Mouse (Mus musculus): ENCODE data around the gene Sema4a. TPM values are rescaled to one million over a fixed set of nuclear protein-coding genes. Genes with fewer than 3 reads are reported as not detected.

Gene Sema4a
- total RNA-seq, 2 experiments from 2014 or later: 1.2 to 1.8 TPM

- H3K27ac ChIP-seq: peak overlapping the region; percentile 99
- DNase-seq: no peak
- intact Hi-C loops (cut with DNase I): loop anchor here (2.0 kb wide), 1 partner anchor 16 kb away; no protein-coding TSS in a partner anchor
- peak overlapping the region; percentile 82 for H3K4me3 ChIP-seq
- no peak for TF ChIP-seq CTCF (IDR thresholded peaks at IDR 0.05)
Observed at GRCm38 (mm10) chr3:88410645-88411031, 50.3 kb downstream of the Sema4a start.

GRCm38 (mm10) chr3:88409741-88410644, 51.0 kb downstream of the Sema4a start, which contains the start of gene Pmf1:
Pmf1 (minus strand) TSS chr3:88410331.
- intact Hi-C loops (cut with DNase I): loop anchor here (2.0 to 5.0 kb wide), 2 partner anchors 17 to 117 kb away; no protein-coding TSS in a partner anchor
- Histone ChIP-seq H3K27ac (peak within 1 kb of the TSS; percentile 99), H3K4me3 (peak within 1 kb of the TSS; percentile 82)
- TF ChIP-seq CTCF (IDR thresholded peaks at IDR 0.05): no peak
- peak; percentile 97 for DNase-seq

GRCm38 (mm10) chr3:88408953-88409352, 52.0 kb downstream of the Sema4a start:
- no peak for DNase-seq
- intact Hi-C loops (cut with DNase I): loop anchor here (5.0 kb wide), 1 partner anchor 118 kb away; no protein-coding TSS in a partner anchor
- TF ChIP-seq CTCF (IDR thresholded peaks at IDR 0.05): no peak
- peak overlapping the region; percentile 82 for H3K4me3 ChIP-seq
- peak overlapping the region; percentile 99 for H3K27ac ChIP-seq

GRCm38 (mm10) chr3:88407529-88407928, 53.5 kb downstream of the Sema4a start:
- Histone ChIP-seq H3K4me3 (no peak overlapping the region), H3K27ac (peak overlapping the region; percentile 21; the same call in 1 of the 2 replicates)
- DNase-seq: no peak
- no peak for TF ChIP-seq CTCF (IDR thresholded peaks at IDR 0.05)
- intact Hi-C loops (cut with DNase I): loop anchor here (1.0 to 5.0 kb wide), 2 partner anchors 60 to 120 kb away; no protein-coding TSS in a partner anchor

- intact Hi-C loops (cut with DNase I): loop anchor here (1.0 to 5.0 kb wide), 2 partner anchors 60 to 120 kb away; no protein-coding TSS in a partner anchor
- H3K4me3 ChIP-seq: no peak overlapping the region
- DNase-seq: peak; percentile 64
- peak overlapping the region; percentile 21; the same call in 1 of the 2 replicates for H3K27ac ChIP-seq
- TF ChIP-seq CTCF (IDR thresholded peaks at IDR 0.05): peak; percentile 92
Observed at GRCm38 (mm10) chr3:88407090-88407489, 53.9 kb downstream of the Sema4a start.

GRCm38 (mm10) chr3:88403522-88404230, 57.3 kb downstream of the Sema4a start:
- H3K4me3 ChIP-seq: no peak overlapping the region
- intact Hi-C loops (cut with DNase I): no loop called here

GRCm38 (mm10) chr3:88398666-88399065, 62.3 kb downstream of the Sema4a start:
- no peak for TF ChIP-seq CTCF (IDR thresholded peaks at IDR 0.05)
- H3K4me3 ChIP-seq: no peak overlapping the region
- DNase-seq: no peak
- no peak overlapping the region for H3K27ac ChIP-seq
- intact Hi-C loops (cut with DNase I): no loop called here

More at GRCm38 (mm10) chr3:88403522-88404230, 57.3 kb downstream of the Sema4a start:
- no peak for DNase-seq
- no peak for TF ChIP-seq CTCF (IDR thresholded peaks at IDR 0.05)
- no peak overlapping the region for H3K27ac ChIP-seq

- DNase-seq: no peak
- intact Hi-C loops (cut with DNase I): no loop called here
- TF ChIP-seq CTCF (IDR thresholded peaks at IDR 0.05): no peak
- no peak overlapping the region for H3K27ac ChIP-seq
- H3K4me3 ChIP-seq: no peak overlapping the region
Observed at GRCm38 (mm10) chr3:88395742-88396141, 65.2 kb downstream of the Sema4a start.

GRCm38 (mm10) chr3:88395288-88395687, 65.7 kb downstream of the Sema4a start:
- DNase-seq: no peak
- TF ChIP-seq CTCF (IDR thresholded peaks at IDR 0.05): no peak
- no peak overlapping the region for H3K4me3 ChIP-seq
- intact Hi-C loops (cut with DNase I): no loop called here
- no peak overlapping the region for H3K27ac ChIP-seq

GRCm38 (mm10) chr3:88393776-88394375, 67.1 kb downstream of the Sema4a start:
- Histone ChIP-seq H3K4me3 (no peak overlapping the region), H3K27ac (no peak overlapping the region)
- no peak for DNase-seq
- no peak for TF ChIP-seq CTCF (IDR thresholded peaks at IDR 0.05)
- intact Hi-C loops (cut with DNase I): no loop called here

Small RNAs within 50 kb of the gene (microRNA-seq; reads per million reads assigned to microRNA genes)
- not detected for gene Mir7011

Other genes with a start within 250 kb of the Sema4a start
- gene Rhbg, start 206.5 kb downstream of the Sema4a start, total RNA-seq (2021): not detected
- under 1 TPM; 0.74 to 0.95 TPM for gene Gm38392, start 174.0 kb downstream of the Sema4a start, total RNA-seq (2021)
- gene Tsacc, start 164.2 kb downstream of the Sema4a start, total RNA-seq (2021): 1 to 10 TPM; 5.4 to 7.3 TPM
- 100 to 1,000 TPM in 1 of 2 experiments, 10 to 100 TPM in 1; 96.7 to 119 TPM for gene Cct3, start 164.1 kb downstream of the Sema4a start, total RNA-seq (2021)
- gene Glmp, start 136.2 kb downstream of the Sema4a start, total RNA-seq (2021): 10 to 100 TPM; 39.0 to 39.8 TPM
- gene Tmem79, start 125.0 kb downstream of the Sema4a start, total RNA-seq (2021): 1 to 10 TPM; 2.0 to 2.1 TPM
- gene Smg5, start 124.9 kb downstream of the Sema4a start, total RNA-seq (2021): 10 to 100 TPM; 38.1 to 48.2 TPM
- under 1 TPM; 0.15 to 0.56 TPM for gene Paqr6, start 96.6 kb downstream of the Sema4a start, total RNA-seq (2021)
- gene Bglap3, start 88.4 kb downstream of the Sema4a start, total RNA-seq (2021): not detected
- gene Bglap2, start 82.5 kb downstream of the Sema4a start, total RNA-seq (2021): not detected
- not detected for gene Bglap, start 76.7 kb downstream of the Sema4a start, total RNA-seq (2021)
- gene Pmf1, start 50.9 kb downstream of the Sema4a start, total RNA-seq (2021): 10 to 100 TPM; 16.2 to 19.7 TPM
- gene Slc25a44, start 36.0 kb downstream of the Sema4a start, total RNA-seq (2021): 10 to 100 TPM; 16.1 to 18.5 TPM
- gene Lmna, start 48.8 kb upstream of the Sema4a start, total RNA-seq (2021): 10 to 100 TPM; 67.5 to 82.5 TPM
- gene Mex3a, start 71.2 kb upstream of the Sema4a start, total RNA-seq (2021): under 1 TPM; 0.15 to 0.20 TPM
- not detected for gene Rab25, start 87.1 kb upstream of the Sema4a start, total RNA-seq (2021)
- gene Lamtor2, start 91.9 kb upstream of the Sema4a start, total RNA-seq (2021): 100 to 1,000 TPM in 1 of 2 experiments, 10 to 100 TPM in 1; 70.9 to 104 TPM
- 10 to 100 TPM; 78.2 to 90.2 TPM for gene Ubqln4, start 92.6 kb upstream of the Sema4a start, total RNA-seq (2021)
- gene Ssr2, start 114.7 kb upstream of the Sema4a start, total RNA-seq (2021): 10 to 100 TPM; 41.1 to 54.8 TPM
- 10 to 100 TPM; 22.4 to 24.7 TPM for gene Arhgef2, start 144.8 kb upstream of the Sema4a start, total RNA-seq (2021)
- not detected for gene Rxfp4, start 192.0 kb upstream of the Sema4a start, total RNA-seq (2021)
- 10 to 100 TPM; 24.0 TPM for gene Khdc4, start 224.6 kb upstream of the Sema4a start, total RNA-seq (2021)